In the genomic region with DNA sequence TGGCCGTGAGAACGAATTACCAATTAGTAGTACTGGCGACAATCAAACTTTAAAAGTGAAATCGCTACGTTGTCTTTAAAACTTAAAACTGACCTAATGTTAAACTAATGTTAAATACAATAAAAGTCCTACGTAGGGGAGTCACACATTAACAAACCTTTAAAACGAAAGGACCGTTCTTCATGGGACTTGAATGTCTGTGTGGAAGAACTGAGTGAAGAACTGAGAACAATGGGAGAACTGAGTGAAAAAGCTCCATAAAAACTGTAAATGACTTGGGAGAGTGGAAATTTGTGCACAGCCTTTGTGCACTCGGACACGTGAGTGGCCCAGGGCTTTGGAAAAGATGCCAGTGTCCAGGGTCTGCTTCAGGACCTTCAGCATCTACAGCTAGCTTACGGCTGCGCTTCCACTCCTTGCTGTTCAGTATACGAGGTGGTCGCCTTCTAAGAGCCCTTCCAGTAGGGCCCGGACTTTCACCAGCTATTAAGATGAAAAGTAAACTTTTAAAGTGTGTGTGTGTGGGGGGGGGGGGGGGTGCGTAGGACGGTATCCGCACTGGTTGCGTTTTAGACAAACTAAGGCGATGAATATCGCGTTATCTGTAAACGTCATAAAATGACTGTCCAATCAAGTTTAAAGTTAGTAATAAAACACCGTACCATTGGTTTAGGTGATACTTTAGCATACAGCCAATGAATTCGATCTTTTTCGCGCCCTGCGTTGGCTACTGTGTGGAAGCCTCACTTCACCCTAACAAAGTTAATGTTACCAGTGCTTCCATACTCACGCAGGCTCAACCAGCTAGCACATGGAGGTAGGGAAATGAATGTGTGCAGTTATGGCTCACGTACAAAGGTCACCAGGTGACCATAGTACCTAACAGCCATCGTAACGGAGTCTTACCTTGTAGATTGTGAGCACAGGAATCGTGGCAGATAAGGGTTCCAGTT, we compare ENCODE assay signal across 8 mouse cellular contexts. TPM values are rescaled to one million over a fixed set of nuclear protein-coding genes. Genes with fewer than 3 reads are reported as not detected.
DNase-seq lines count a peak whose midpoint lies in the region; ATAC-seq and TF ChIP-seq lines count a peak whose summit lies in the region.

No protein-coding gene starts in this region.

- H3K9me3 ChIP-seq in heart, embryonic 14.5 days (ENCODE audit: control insufficient read depth, low read length) = no peaks in the 10 kb centered on the region
- no peaks in the 10 kb centered on the region for H3K9me3 ChIP-seq in liver, embryonic 11.5 days (ENCODE audit: control insufficient read depth, low read length)

- H3K9ac ChIP-seq in heart, embryonic 14.5 days (ENCODE audit: low read length) = peak overlapping the region; percentile 84
- peak overlapping the region; percentile 98 for H3K9ac ChIP-seq in liver, embryonic 11.5 days (ENCODE audit: low read depth, low read length)

- H3K27ac ChIP-seq in brown adipose tissue, adult 24 weeks (replicated peaks; ENCODE audit: low read depth, low read length) = no peak overlapping the region
- H3K27ac ChIP-seq in heart, embryonic 14.5 days (replicated peaks in 1 of 2; ENCODE audit: control insufficient read depth in 1 of 2, insufficient read depth in 1 of 2, low read depth in 2 of 2, low read length in 2 of 2) = peak overlapping the region; percentile 82 to 88
- peak overlapping the region; percentile 100 for H3K27ac ChIP-seq in liver, embryonic 11.5 days (ENCODE audit: low read depth, low read length)

- ATAC-seq in erythroid progenitor cell, adult 5-6 weeks (replicated peaks; ENCODE audit: low FRiP score, poor library complexity, severe bottlenecking) = peak; percentile 53
- ATAC-seq in heart, embryonic 14.5 days (ENCODE audit: insufficient number of reproducible peaks, insufficient read depth, low FRiP score, low read depth) = peak; percentile 80
- ATAC-seq in liver, embryonic 11.5 days (replicated peaks; ENCODE audit: low FRiP score) = peak; percentile 71

- H3K79me2 ChIP-seq in myocyte (ENCODE audit: control insufficient read depth, insufficient read depth) = no peaks in the 10 kb centered on the region

- H3K4me2 ChIP-seq in heart, embryonic 14.5 days (ENCODE audit: low read length) = peak overlapping the region; percentile 92
- peak overlapping the region; percentile 94 for H3K4me2 ChIP-seq in liver, embryonic 11.5 days
- peak overlapping the region; percentile 95 for H3K4me2 ChIP-seq in myocyte (ENCODE audit: low read depth)

- H3K4me1 ChIP-seq in brown adipose tissue, adult 24 weeks (ENCODE audit: control insufficient read depth, insufficient read depth, insufficient read length, low read length) = no peaks in the 10 kb centered on the region
- peaks cover 5 to 20% of the 10 kb centered on the region in 2 experiments; a peak in 3 of 4 replicates for H3K4me1 ChIP-seq in heart, embryonic 14.5 days (ENCODE audit: control insufficient read depth in 2 of 2, insufficient read depth in 2 of 2, low read length in 2 of 2)
- peaks cover 15% of the 10 kb centered on the region for H3K4me1 ChIP-seq in liver, embryonic 11.5 days (replicated peaks; ENCODE audit: control insufficient read depth, insufficient read depth, low read length)

- H3K27me3 ChIP-seq in heart, embryonic 14.5 days (ENCODE audit: control insufficient read depth, insufficient read depth, low read length) = no peaks in the 10 kb centered on the region
- H3K27me3 ChIP-seq in liver, embryonic 11.5 days (replicated peaks; ENCODE audit: control insufficient read depth, insufficient read depth, low read length) = no peaks in the 10 kb centered on the region
- no peaks in the 10 kb centered on the region for H3K27me3 ChIP-seq in myocyte (ENCODE audit: control insufficient read depth, insufficient read depth, insufficient read length)
- no peaks in the 10 kb centered on the region for H3K27me3 ChIP-seq in splenic B cell, adult 2 months (ENCODE audit: control insufficient read depth, insufficient read depth, low read length, poor library complexity, severe bottlenecking)

- H3K4me3 ChIP-seq in brown adipose tissue, adult 24 weeks (ENCODE audit: insufficient read depth, low read depth, low read length) = peak overlapping the region; percentile 75
- peak overlapping the region; percentile 60 to 84 for H3K4me3 ChIP-seq in heart, embryonic 14.5 days (ENCODE audit: control insufficient read depth in 1 of 2, insufficient read depth in 1 of 2, low read depth in 1 of 2, low read length in 2 of 2)
- peak overlapping the region; percentile 62 for H3K4me3 ChIP-seq in liver, embryonic 11.5 days (ENCODE audit: low read depth, low read length)
- peak overlapping the region; percentile 58 for H3K4me3 ChIP-seq in myocyte

- WGBS in heart, embryonic 14.5 days = 7% methylated on average over 33 of the region's 33 CpGs
- WGBS in liver, embryonic 11.5 days = 5% methylated on average over 33 of the region's 33 CpGs

- peak; percentile 92 for DNase-seq in CD4-positive, CD25-positive, alpha-beta regulatory T cell, adult 2 months (ENCODE audit: low read depth, low spot score)
- peak; percentile 80 for DNase-seq in kidney, postnatal 10 days
- DNase-seq in liver, embryonic 11.5 days (ENCODE audit: low spot score) = peak; percentile 77
- peak; percentile 93 for DNase-seq in splenic B cell, adult 2 months (ENCODE audit: low read depth, low spot score)

- peak; percentile 93 for TF ChIP-seq POLR2A in myocyte (IDR thresholded peaks at IDR 0.05; ENCODE audit: insufficient read length, low read depth)

- no peaks in the 10 kb centered on the region for H3K36me3 ChIP-seq in heart, embryonic 14.5 days (ENCODE audit: control insufficient read depth, insufficient read depth, low read length)
- no peaks in the 10 kb centered on the region for H3K36me3 ChIP-seq in liver, embryonic 11.5 days (ENCODE audit: control insufficient read depth, insufficient read depth, low read length)
- peaks cover 2% of the 10 kb centered on the region for H3K36me3 ChIP-seq in myocyte (ENCODE audit: control insufficient read depth, insufficient read depth)
- H3K36me3 ChIP-seq in splenic B cell, adult 2 months (ENCODE audit: control insufficient read depth, insufficient read depth, low read length, poor library complexity, severe bottlenecking) = no peaks in the 10 kb centered on the region

- peak overlapping the region; percentile 30 for H3ac ChIP-seq in myocyte (ENCODE audit: control insufficient read depth, insufficient read length)

TF ChIP-seq in myocyte, 11 proteins besides CTCF, POLR2A, EP300 and RAD21:
- peak; percentile 92 for TF ChIP-seq E2F4 (IDR thresholded peaks at IDR 0.05; ENCODE audit: insufficient read depth)
- TF ChIP-seq POLR2AphosphoS2 (IDR thresholded peaks at IDR 0.05; ENCODE audit: insufficient read length, low read depth) = peak; percentile 98
- TF ChIP-seq CEBPB (IDR thresholded peaks at IDR 0.05; ENCODE audit: insufficient read depth, poor library complexity, severe bottlenecking) = no peak

RNA-seq across cellular contexts. Expression of gene Hist1h1b, which starts 1.3 kb away (rescaled TPM):
- polyA plus RNA-seq in brown adipose tissue, adult 24 weeks (2012; ENCODE audit: insufficient read depth, insufficient read length, missing spikeins) = not detected in 2 replicates
- 1,815 and 1,971 TPM in 2 replicates for total RNA-seq in erythroid progenitor cell, adult 5-6 weeks (2015; ENCODE audit: low replicate concordance)
- 4,746 and 7,405 TPM in 2 replicates for total RNA-seq in erythroid progenitor cell, adult 5-6 weeks (2017; ENCODE audit: low replicate concordance)
- 5.3 and 7.2 TPM in 2 replicates for polyA plus RNA-seq in heart, embryonic 14.5 days (2014; fragmentation: Nextera tagmentation; extraction: Ambion mirVana)
- 19.0 and 20.4 TPM in 2 replicates for polyA plus RNA-seq in liver, embryonic 11.5 days (2014; fragmentation: Nextera tagmentation; extraction: Ambion mirVana)
- polyA plus RNA-seq in myocyte (2012; fragmentation: generic; extraction: Trizol) = 1.7 TPM

RNA-seq across cellular contexts. Expression of gene Hist1h3i, which starts 4.1 kb away (rescaled TPM):
- not detected in 2 replicates for polyA plus RNA-seq in brown adipose tissue, adult 24 weeks (2012; ENCODE audit: insufficient read depth, insufficient read length, missing spikeins)
- 807 and 971 TPM in 2 replicates for total RNA-seq in erythroid progenitor cell, adult 5-6 weeks (2015; ENCODE audit: low replicate concordance)
- 793 and 862 TPM in 2 replicates for total RNA-seq in erythroid progenitor cell, adult 5-6 weeks (2017; ENCODE audit: low replicate concordance)
- polyA plus RNA-seq in heart, embryonic 14.5 days (2014; fragmentation: Nextera tagmentation; extraction: Ambion mirVana) = 70.6 and 84.8 TPM in 2 replicates
- 194 and 232 TPM in 2 replicates for polyA plus RNA-seq in liver, embryonic 11.5 days (2014; fragmentation: Nextera tagmentation; extraction: Ambion mirVana)
- 10.6 TPM for polyA plus RNA-seq in myocyte (2012; fragmentation: generic; extraction: Trizol)

RNA-seq across cellular contexts. Expression of gene Hist1h2an, which starts 7.9 kb away (rescaled TPM):
- polyA plus RNA-seq in brown adipose tissue, adult 24 weeks (2012; ENCODE audit: insufficient read depth, insufficient read length, missing spikeins) = not detected in 2 replicates
- total RNA-seq in erythroid progenitor cell, adult 5-6 weeks (2015; ENCODE audit: low replicate concordance) = 9.4 and 13.4 TPM in 2 replicates
- 1,681 and 2,099 TPM in 2 replicates for total RNA-seq in erythroid progenitor cell, adult 5-6 weeks (2017; ENCODE audit: low replicate concordance)
- 2.0 TPM in 1 of 2 replicates, not detected in the other for polyA plus RNA-seq in heart, embryonic 14.5 days (2014; fragmentation: Nextera tagmentation; extraction: Ambion mirVana)
- polyA plus RNA-seq in liver, embryonic 11.5 days (2014; fragmentation: Nextera tagmentation; extraction: Ambion mirVana) = 5.8 and 12.6 TPM in 2 replicates
- 6.8 TPM for polyA plus RNA-seq in myocyte (2012; fragmentation: generic; extraction: Trizol)

RNA-seq across cellular contexts. Expression of gene Hist1h2bp, which starts 8.2 kb away (rescaled TPM):
- not detected in 2 replicates for polyA plus RNA-seq in brown adipose tissue, adult 24 weeks (2012; ENCODE audit: insufficient read depth, insufficient read length, missing spikeins)
- total RNA-seq in erythroid progenitor cell, adult 5-6 weeks (2015; ENCODE audit: low replicate concordance) = 31.0 and 96.0 TPM in 2 replicates
- 241 and 315 TPM in 2 replicates for total RNA-seq in erythroid progenitor cell, adult 5-6 weeks (2017; ENCODE audit: low replicate concordance)
- 0.38 and 0.58 TPM in 2 replicates for polyA plus RNA-seq in heart, embryonic 14.5 days (2014; fragmentation: Nextera tagmentation; extraction: Ambion mirVana)
- 0.86 and 1.6 TPM in 2 replicates for polyA plus RNA-seq in liver, embryonic 11.5 days (2014; fragmentation: Nextera tagmentation; extraction: Ambion mirVana)
- 0.89 TPM for polyA plus RNA-seq in myocyte (2012; fragmentation: generic; extraction: Trizol)

RNA-seq across cellular contexts. Expression of gene Hist1h2bn, which starts 25.2 kb away (rescaled TPM):
- polyA plus RNA-seq in brown adipose tissue, adult 24 weeks (2012; ENCODE audit: insufficient read depth, insufficient read length, missing spikeins) = not detected in 2 replicates
- 1,688 and 1,944 TPM in 2 replicates for total RNA-seq in erythroid progenitor cell, adult 5-6 weeks (2015; ENCODE audit: low replicate concordance)
- 6,530 and 7,011 TPM in 2 replicates for total RNA-seq in erythroid progenitor cell, adult 5-6 weeks (2017; ENCODE audit: low replicate concordance)
- polyA plus RNA-seq in heart, embryonic 14.5 days (2014; fragmentation: Nextera tagmentation; extraction: Ambion mirVana) = 2.2 and 2.7 TPM in 2 replicates
- polyA plus RNA-seq in liver, embryonic 11.5 days (2014; fragmentation: Nextera tagmentation; extraction: Ambion mirVana) = 1.9 and 2.0 TPM in 2 replicates
- 1.8 TPM for polyA plus RNA-seq in myocyte (2012; fragmentation: generic; extraction: Trizol)

Comparison
In these comparisons a context has a peak if more than half of its experiments do, and no peak if none do; other contexts are left out.
1. RNA of gene Hist1h3i, which starts 4.1 kb away (polyA plus RNA-seq): 194 to 232 TPM in liver, embryonic 11.5 days, 70.6 to 84.8 TPM in heart, embryonic 14.5 days and 10.6 TPM in myocyte (single experiment); not detected in brown adipose tissue, adult 24 weeks; every median in the first group is over 10 times any median in the second.
2. Peak in every context shown above with its lines, with median percentiles within 50 percentile points of each other: DNase-seq, H3K4me3 ChIP-seq, ATAC-seq and H3K4me2 ChIP-seq.